Mouse (Mus musculus) lung, adult 2 months (tissue): ENCODE results near the gene Zfp282.

ENCODE experiments used
- CTCF ChIP-seq: fragments of 200-500 bp; IDR thresholded peaks from 2 replicates; pipeline ENCODE4 v1.5.1; 2011; ENCODE audit warnings: mild to moderate bottlenecking, low read length, control low read depth; ENCODE audit not compliant: insufficient read depth
- POLR2A ChIP-seq: fragments of 200-500 bp; IDR thresholded peaks from 2 replicates; pipeline ENCODE4 v1.6.1; 2011; ENCODE audit warnings: low read depth, mild to moderate bottlenecking, control low read depth, low read length, borderline replicate concordance; ENCODE audit errors: extremely low read depth

GRCm38 (mm10) chr6:47845779-47846178, 31.2 kb upstream of the Zfp282 start:
- no peak for TF ChIP-seq CTCF
- no peak for TF ChIP-seq POLR2A
